Mouse (Mus musculus): ENCODE results near the gene Fbxo8.
A peak's percentile ranks its signal among the peaks of the same experiment; 100 is the strongest.

The Fbxo8 gene

DNA sequence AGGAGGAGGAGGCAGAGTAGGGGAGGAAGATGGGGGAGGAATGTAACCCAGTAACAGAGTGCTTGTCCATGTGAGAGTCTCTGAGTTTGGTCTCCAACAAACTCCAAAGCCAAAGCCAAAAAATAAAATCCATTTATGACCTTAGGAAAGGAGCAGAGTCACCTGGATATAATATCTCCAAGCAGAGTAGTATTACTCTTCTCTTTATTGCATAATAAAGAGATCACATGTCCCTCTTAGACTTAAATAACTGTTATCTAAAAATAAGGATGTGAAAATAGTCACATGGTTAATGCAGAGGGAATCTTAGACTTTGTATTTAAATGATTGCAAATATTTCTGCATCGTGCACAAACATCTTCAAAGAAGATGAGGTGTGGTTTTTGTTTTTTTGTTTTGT lies 63.3 kb downstream of the Fbxo8 start:
- DNase-seq, result no peak

- peak; percentile 46 for DNase-seq
Observed at GRCm38 (mm10) chr8:56615005-56615404, 64.1 kb downstream of the Fbxo8 start.

- DNase-seq, result peak; percentile 57
Observed at GRCm38 (mm10) chr8:56616260-56616659, 65.4 kb downstream of the Fbxo8 start.

- no peak for DNase-seq
Observed at GRCm38 (mm10) chr8:56617271-56617670, 66.4 kb downstream of the Fbxo8 start.

DNA sequence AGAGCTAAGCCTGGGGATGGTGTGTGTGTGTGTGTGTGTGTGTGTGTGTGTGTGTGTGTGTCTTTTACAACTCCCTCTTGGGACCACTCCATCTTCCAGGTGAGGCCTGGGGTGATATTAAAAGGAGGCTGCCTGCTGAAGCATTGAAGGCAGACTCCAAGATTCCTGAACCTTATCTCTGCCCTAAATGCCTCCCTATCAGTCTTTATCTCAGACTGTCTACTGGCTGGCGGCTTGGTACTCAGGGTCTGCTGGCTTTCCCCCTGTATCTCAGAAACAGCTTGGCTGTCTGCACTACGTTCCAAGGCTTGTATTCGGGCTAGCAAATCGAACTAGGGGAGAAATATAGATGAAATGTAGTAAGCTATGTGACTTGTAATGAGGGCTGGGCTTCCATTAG lies 68.2 kb downstream of the Fbxo8 start:
- DNase-seq, result no peak

- no peak for DNase-seq
Observed at GRCm38 (mm10) chr8:56619571-56619970, 68.7 kb downstream of the Fbxo8 start.

- no peak for DNase-seq
Observed at GRCm38 (mm10) chr8:56620691-56621090, 69.8 kb downstream of the Fbxo8 start.

DNA sequence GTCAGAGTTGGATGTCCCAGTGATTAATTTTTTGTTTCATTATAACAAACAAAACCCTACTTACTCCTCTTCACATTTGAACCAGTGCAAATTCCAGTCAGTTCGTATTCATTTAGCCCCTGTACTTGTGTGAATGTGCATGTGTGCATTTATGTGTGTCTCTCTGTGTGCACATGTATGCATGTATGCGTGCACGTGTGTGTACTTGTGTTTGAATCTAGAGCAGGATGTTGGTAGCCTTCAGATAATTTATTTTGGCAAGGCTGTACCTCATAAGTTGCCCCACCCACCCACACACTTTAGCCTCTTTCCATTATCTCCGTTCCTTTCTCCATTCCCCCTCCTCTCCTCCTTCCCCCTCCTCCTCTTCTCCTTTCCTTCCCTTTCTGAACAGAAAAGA lies 70.2 kb downstream of the Fbxo8 start:
- DNase-seq, result no peak

DNA sequence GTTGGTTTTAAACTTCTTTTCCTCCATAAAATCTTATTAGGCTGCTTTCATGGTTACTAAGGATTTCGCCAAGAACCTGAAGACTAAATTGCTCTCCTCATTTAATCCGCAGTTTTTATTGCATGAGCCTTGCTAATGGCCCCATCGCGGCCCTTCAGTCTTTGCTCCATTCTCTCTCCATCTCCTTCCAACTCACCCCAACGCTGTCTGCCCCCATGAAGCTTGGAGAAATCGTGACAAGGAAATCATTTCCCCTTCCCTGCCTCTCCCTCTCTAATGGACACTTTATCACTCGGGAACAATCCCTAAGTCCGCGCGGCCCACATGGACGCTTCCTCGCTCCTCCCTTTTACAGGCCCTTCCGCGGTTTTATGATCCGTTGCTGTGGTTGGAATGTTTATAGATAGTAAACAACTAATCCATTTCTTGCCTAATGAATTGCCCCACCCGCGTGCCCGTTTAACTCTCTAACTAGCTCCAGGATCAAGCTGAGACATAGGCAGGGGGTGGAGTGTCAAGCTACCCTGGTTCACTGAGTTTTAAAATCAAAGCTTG lies 71.7 kb downstream of the Fbxo8 start:
- no peak for DNase-seq

DNA sequence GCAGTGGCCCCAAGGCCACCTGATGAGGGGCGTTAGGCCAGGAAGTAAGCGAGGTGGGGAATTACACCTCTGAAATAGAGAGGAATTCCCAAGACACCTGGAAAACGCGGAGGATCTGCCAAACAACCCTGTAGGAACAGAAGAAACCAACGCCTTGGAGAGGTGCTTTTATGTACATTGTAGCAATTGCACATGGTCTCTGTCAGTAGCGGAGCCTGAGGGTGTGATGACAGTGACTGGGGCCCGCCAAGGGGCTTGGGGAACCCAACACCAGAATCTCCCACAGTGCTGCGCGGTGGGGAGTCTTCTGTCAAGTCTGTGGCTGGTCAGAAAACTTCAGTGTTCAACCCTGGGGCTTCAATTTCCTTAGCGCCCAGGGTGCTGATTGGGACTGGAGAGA lies 72.5 kb downstream of the Fbxo8 start:
- DNase-seq, result no peak

- no peak for DNase-seq
Observed at GRCm38 (mm10) chr8:56629160-56629559, 78.3 kb downstream of the Fbxo8 start.

- DNase-seq, result no peak
Observed at GRCm38 (mm10) chr8:56639277-56639676, 88.4 kb downstream of the Fbxo8 start.
